In the genomic region with DNA sequence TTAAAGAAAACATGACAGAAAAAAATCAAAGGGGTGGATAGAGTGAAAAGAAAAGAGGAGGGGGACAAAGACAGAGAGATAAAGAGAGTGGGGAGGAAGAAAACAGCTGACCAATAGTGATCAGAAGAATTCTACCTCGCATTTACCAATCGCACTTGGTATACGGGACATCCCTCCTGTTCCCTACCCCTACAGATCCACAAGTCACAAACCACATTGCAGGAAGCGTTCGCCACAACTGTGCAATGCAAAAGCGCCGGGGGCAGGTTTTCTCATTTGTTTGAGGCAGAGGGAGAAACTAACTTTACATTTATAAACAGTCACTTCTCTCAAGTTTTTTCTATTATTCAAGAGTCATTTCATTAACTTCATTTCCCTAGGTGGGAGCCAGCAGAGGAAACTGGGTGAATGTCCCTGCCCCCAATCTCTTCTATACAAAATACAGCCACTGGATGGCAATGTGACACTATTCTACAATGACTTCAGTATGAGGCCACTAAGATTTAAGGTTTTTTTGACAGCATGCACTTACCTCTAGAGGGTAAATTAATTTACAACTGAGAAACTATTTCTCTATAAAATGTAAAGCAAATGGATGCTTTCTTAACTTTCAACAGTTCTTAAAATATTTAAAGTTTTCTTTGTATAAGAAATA, we compare ENCODE assay signal across 9 mouse cellular contexts. TPM values are rescaled to one million over a fixed set of nuclear protein-coding genes. Genes with fewer than 3 reads are reported as not detected.
DNase-seq lines count a peak whose midpoint lies in the region; ATAC-seq and TF ChIP-seq lines count a peak whose summit lies in the region.
"Had no signal": no experiment of that assay in that cellular context is flagged by ENCODE, and none has a peak within 500 bp of the region (broad histone marks: within the 10 kb centered on the region; RNA-seq: fewer than 3 reads in every experiment).

No protein-coding gene starts in this region.

- no peak overlapping the region for H3K9ac ChIP-seq in lung, postnatal 0 days (replicated peaks; ENCODE audit: low read depth)
- H3K9ac ChIP-seq in neural tube, embryonic 15.5 days (replicated peaks), result no peak overlapping the region

- no peak overlapping the region for H3K4me3 ChIP-seq in lung, postnatal 0 days (ENCODE audit: low read depth, low read length)
- H3K4me3 ChIP-seq in lung, adult 2 months (replicated peaks; ENCODE audit: extremely low read depth, low read depth, low read length), result no peak overlapping the region
- no peak overlapping the region for H3K4me3 ChIP-seq in neural tube, embryonic 15.5 days (replicated peaks)

- TF ChIP-seq POLR2A in lung, adult 2 months (IDR thresholded peaks at IDR 0.05; ENCODE audit: borderline replicate concordance, extremely low read depth, low read depth, low read length), result no peak

- intact Hi-C loops in gastrocnemius, postnatal 14 days (cut with DNase I; ENCODE audit: low total_unique reads), result loop anchor here (5.0 kb wide), 1 partner anchor 81 kb away; no protein-coding TSS in a partner anchor
- intact Hi-C loops in gastrocnemius, postnatal 36 days (cut with DNase I), result loop anchor here (2.0 to 5.0 kb wide), 2 partner anchors 81 to 715 kb away; no protein-coding TSS in a partner anchor

- H3K9me3 ChIP-seq in lung, postnatal 0 days (ENCODE audit: low read length), result no peaks in the 10 kb centered on the region
- H3K9me3 ChIP-seq in neural tube, embryonic 15.5 days (replicated peaks), result no peaks in the 10 kb centered on the region
- H3K9me3 ChIP-seq: G1E had no signal

- H3K27ac ChIP-seq in lung, postnatal 0 days (ENCODE audit: low read length), result no peak overlapping the region
- H3K27ac ChIP-seq in neural tube, embryonic 15.5 days (replicated peaks), result no peak overlapping the region

- no peak for TF ChIP-seq EP300 in lung, postnatal 0 days (IDR thresholded peaks at IDR 0.05)

- no peaks in the 10 kb centered on the region for H3K4me1 ChIP-seq in lung, postnatal 0 days (ENCODE audit: insufficient read depth, low read depth, low read length)
- no peaks in the 10 kb centered on the region for H3K4me1 ChIP-seq in lung, adult 2 months (ENCODE audit: control insufficient read depth, insufficient read depth, low read length)
- no peaks in the 10 kb centered on the region for H3K4me1 ChIP-seq in neural tube, embryonic 15.5 days

- no peak for ATAC-seq in lung, postnatal 0 days
- ATAC-seq in neural tube, embryonic 15.5 days (ENCODE audit: low FRiP score), result 0 out of 2 replicates have a peak, but pooled peaks have one; percentile 53

- whole genome bisulfite sequencing in lung, postnatal 0 days, result 82% methylated on average over 7 of the region's 7 CpGs
- WGBS in lung, adult 2 months, result 86% methylated on average over 7 of the region's 7 CpGs
- 93% methylated on average over 7 of the region's 7 CpGs for WGBS in neural tube, embryonic 15.5 days

- H3K27me3 ChIP-seq in lung, postnatal 0 days (replicated peaks; ENCODE audit: insufficient read depth, low read length), result no peaks in the 10 kb centered on the region
- H3K27me3 ChIP-seq in neural tube, embryonic 15.5 days (replicated peaks), result no peaks in the 10 kb centered on the region

- no peak overlapping the region for H3K4me2 ChIP-seq in lung, postnatal 0 days (replicated peaks; ENCODE audit: low read depth, low read length)
- no peak overlapping the region for H3K4me2 ChIP-seq in neural tube, embryonic 15.5 days

- peak; percentile 30 for DNase-seq in gastrocnemius, adult 18-20 months (ENCODE audit: low spot score)
- no peak for DNase-seq in gastrocnemius, postnatal 14 days
- DNase-seq in lung, postnatal 0 days (ENCODE audit: low spot score), result peak; percentile 59
- DNase-seq in lung, adult 2 months, result no peak
- DNase-seq in brain, adult 2 months (ENCODE audit: low read depth, low spot score), result peak; percentile 34
- DNase-seq in cerebellum, adult 18-20 months, result no peak
- no peak for DNase-seq in gastrocnemius, postnatal 36 days

- TF ChIP-seq CTCF in lung, postnatal 0 days (IDR thresholded peaks at IDR 0.05), result peak; percentile 65
- TF ChIP-seq CTCF in lung, adult 2 months (IDR thresholded peaks at IDR 0.05; ENCODE audit: insufficient read depth, low read length), result no peak

- H3K36me3 ChIP-seq in lung, postnatal 0 days (ENCODE audit: insufficient read depth, low read length), result peaks cover 6% of the 10 kb centered on the region; the same call in 1 of the 2 replicates
- H3K36me3 ChIP-seq in neural tube, embryonic 15.5 days, result peaks cover 19% of the 10 kb centered on the region

RNA-seq across cellular contexts. Expression of a gene that starts 46.0 kb away (rescaled TPM):
- total RNA-seq in gastrocnemius, adult 18-20 months (2021), result not detected
- under 1 TPM in 1 of 2 experiments, not detected in 1; 0.47 TPM for total RNA-seq in gastrocnemius, postnatal 14 days (2021)
- polyA plus RNA-seq in lung, postnatal 0 days (2015; fragmentation: Nextera tagmentation; extraction: Ambion mirVana), result 0.19 TPM in 1 of 2 replicates, not detected in the other
- 0.09 and 0.22 TPM in 2 replicates for polyA plus RNA-seq in lung, adult 2 months (2012; rRNA removed)
- not detected in 2 replicates for polyA plus RNA-seq in neural tube, embryonic 15.5 days (2015; fragmentation: Nextera tagmentation; extraction: Ambion mirVana)
- total RNA-seq in gastrocnemius, postnatal 36 days (2021), result under 1 TPM in 1 of 2 experiments, not detected in 1; 0.36 TPM
- polyA plus RNA-seq: G1E had no signal

Comparison
In these comparisons a context has a peak if more than half of its experiments do, and no peak if none do; other contexts are left out.
1. DNase-seq: peak in gastrocnemius, adult 18-20 months (single experiment), lung, postnatal 0 days (single experiment) and brain, adult 2 months (single experiment); none in gastrocnemius, postnatal 14 days (single experiment), lung, adult 2 months (single experiment), cerebellum, adult 18-20 months (0 of 2) and gastrocnemius, postnatal 36 days (0 of 2).